Mouse (Mus musculus): ENCODE data around the gene Pnpla6.
A peak's percentile ranks its signal among the peaks of the same experiment; 100 is the strongest.
"Not testable (repeated sequence)": the region's sequence is repeated elsewhere in the genome, so short reads cannot be mapped to it uniquely, and the experiment has no call there.

Gene Pnpla6

GRCm38 (mm10) chr8:3576211-3576960, 61.2 kb downstream of the Pnpla6 start:
- DNase-seq (ENCODE audit: low spot score in 2 of 2) = no peak

DNA sequence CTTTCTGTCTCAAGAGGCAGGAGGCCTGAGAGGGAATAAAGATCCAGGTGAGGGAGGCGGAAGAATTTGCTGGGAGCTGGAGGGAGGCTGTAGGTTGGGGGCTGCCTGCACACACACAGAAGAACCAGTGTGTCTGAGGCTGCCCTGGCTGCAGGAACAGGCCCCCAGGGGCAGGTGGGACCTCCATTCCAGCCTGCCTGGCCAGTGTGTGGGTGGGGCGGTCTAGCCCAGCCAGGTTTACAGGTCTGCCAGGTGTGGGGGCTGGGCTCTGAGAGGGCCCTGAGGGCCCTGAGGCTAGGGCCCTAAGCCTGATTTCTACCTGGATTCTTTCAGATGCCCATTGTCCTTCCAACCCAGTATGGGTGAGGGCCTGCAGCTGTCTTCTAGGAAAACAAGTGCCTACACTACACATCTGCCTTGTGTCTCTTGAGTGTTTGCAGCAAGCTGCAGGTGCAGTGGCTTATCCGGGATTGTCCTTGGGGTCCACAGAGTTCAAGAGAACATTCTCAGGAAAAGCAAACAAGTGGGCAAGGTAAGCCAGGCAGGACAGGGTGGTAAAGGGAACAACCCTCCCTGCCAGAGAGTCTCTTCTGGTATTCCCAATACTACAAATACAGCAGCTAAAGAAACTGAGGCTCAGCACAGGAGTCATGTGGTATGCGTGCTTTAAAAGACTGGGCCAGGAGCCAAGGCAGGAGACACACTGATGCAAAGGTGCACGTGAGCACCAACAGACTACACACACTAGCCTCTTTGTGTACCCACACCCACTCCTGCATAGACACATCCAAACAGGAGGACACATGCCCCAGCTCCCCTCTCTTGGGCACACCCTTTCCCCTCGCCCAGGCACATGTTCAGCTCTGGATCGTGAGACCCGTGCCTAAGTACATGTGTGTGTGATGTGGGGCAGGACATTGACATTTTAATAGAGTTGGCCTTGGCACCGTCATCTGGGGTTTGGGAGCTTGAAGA, 64.5 kb downstream of the Pnpla6 start:
- DNase-seq (ENCODE audit: low spot score in 2 of 2) = no peak

DNA sequence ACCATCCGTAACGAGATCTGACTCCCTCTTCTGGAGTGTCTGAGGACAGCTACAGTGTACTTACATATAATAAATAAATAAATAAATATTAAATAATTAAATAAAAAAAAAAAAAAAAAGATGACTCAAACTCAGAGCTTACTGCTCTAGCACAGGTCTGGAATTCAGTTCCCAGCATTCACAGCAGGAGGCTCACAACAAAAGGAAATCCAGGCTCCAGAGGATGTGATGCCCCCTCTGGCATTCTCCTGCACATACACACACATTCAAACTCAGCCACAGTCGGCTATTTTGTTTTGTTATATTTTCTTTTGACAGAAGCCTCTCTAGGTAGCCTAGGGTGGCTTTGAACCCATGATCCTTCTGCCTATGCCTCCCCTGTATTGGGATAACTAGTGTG, 66.8 kb downstream of the Pnpla6 start:
- DNase-seq (ENCODE audit: low spot score in 2 of 2) = not testable (repeated sequence)

- DNase-seq (ENCODE audit: low spot score in 2 of 2) = no peak
Measured at GRCm38 (mm10) chr8:3586452-3586851, 71.3 kb downstream of the Pnpla6 start.

- no peak for DNase-seq (ENCODE audit: low spot score in 2 of 2)
Measured at GRCm38 (mm10) chr8:3586993-3587390, 71.8 kb downstream of the Pnpla6 start, which contains the start of gene Camsap3. Gene Camsap3, plus strand, starts transcription at chr8:3587293.

GRCm38 (mm10) chr8:3587391-3588257, 72.4 kb downstream of the Pnpla6 start:
- peak in 1 of 2 experiments; percentile 12 for DNase-seq (ENCODE audit: low spot score in 2 of 2)

- no peak for DNase-seq (ENCODE audit: low spot score in 2 of 2)
Measured at GRCm38 (mm10) chr8:3588258-3588633, 73.1 kb downstream of the Pnpla6 start.

DNA sequence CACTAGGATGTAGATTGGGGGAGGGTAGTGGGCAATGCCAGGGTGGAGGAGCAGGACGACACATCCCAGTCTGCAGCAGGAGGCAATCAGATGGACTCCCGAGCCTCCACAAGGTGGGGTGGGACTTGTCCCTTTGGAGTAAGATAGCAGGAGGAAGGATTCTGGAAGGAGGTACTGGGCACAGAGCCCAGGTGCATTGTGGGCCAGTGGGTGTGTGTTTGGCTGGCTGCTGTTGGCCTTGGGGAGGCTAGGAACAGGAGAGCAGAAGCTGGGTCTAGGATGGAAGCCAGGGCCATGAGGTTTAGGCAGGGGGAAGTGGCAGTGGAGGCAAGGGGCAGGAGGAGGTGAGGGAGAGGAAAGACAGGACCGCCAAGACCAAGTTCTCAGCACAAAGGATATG, 78.3 kb downstream of the Pnpla6 start:
- no peak for DNase-seq (ENCODE audit: low spot score in 2 of 2)

Measured in natural killer cell, adult 2 months (primary cell).